Comparison of ENCODE assay signal across 8 mouse cellular contexts in genomic region chr7:45856950-45857901, GRCm38 (mm10). TPM values are rescaled to one million over a fixed set of nuclear protein-coding genes. Genes with fewer than 3 reads are reported as not detected.
A peak's percentile ranks its signal among the peaks of the same experiment; 100 is the strongest.
DNase-seq lines count a peak whose midpoint lies in the region; ATAC-seq lines count a peak whose summit lies in the region.

No protein-coding gene starts in this region.

- H3K27me3 ChIP-seq in heart, embryonic 12.5 days (replicated peaks), result peaks cover 76% of the 10 kb centered on the region
- peaks cover 73% of the 10 kb centered on the region for H3K27me3 ChIP-seq in hindbrain, embryonic 13.5 days
- H3K27me3 ChIP-seq in lung, embryonic 15.5 days, result peaks cover 18% of the 10 kb centered on the region
- 0 out of 2 replicates have a peak, but pooled peaks cover 10% of the 10 kb centered on the region for H3K27me3 ChIP-seq in stomach, embryonic 15.5 days (replicated peaks)

- under 1% methylated on average over 30 of the region's 30 CpGs for WGBS in heart, embryonic 12.5 days
- WGBS in hindbrain, embryonic 13.5 days, result 1% methylated on average over 30 of the region's 30 CpGs
- 4% methylated on average over 30 of the region's 30 CpGs for WGBS in lung, embryonic 15.5 days
- WGBS in stomach, embryonic 15.5 days, result 6% methylated on average over 30 of the region's 30 CpGs

- ATAC-seq in heart, embryonic 12.5 days (ENCODE audit: insufficient number of reproducible peaks, low FRiP score), result peak; percentile 37; the same call in 1 of the 2 replicates
- no peak for ATAC-seq in hindbrain, embryonic 13.5 days (ENCODE audit: low FRiP score)
- ATAC-seq in lung, embryonic 15.5 days (ENCODE audit: borderline replicate concordance, extremely low read depth, low FRiP score, low TSS enrichment), result peak; percentile 17; the same call in 1 of the 2 replicates
- 0 out of 2 replicates have a peak, but pooled peaks have one; percentile 28 for ATAC-seq in stomach, embryonic 15.5 days (ENCODE audit: insufficient read depth, low FRiP score, low read depth)

- peaks cover 15% of the 10 kb centered on the region for H3K4me1 ChIP-seq in heart, embryonic 12.5 days (replicated peaks)
- peaks cover 29% of the 10 kb centered on the region for H3K4me1 ChIP-seq in hindbrain, embryonic 13.5 days (replicated peaks)
- peaks cover 25% of the 10 kb centered on the region for H3K4me1 ChIP-seq in lung, embryonic 15.5 days
- H3K4me1 ChIP-seq in stomach, embryonic 15.5 days, result peaks cover 23% of the 10 kb centered on the region

- H3K9me3 ChIP-seq in heart, embryonic 12.5 days (replicated peaks), result no peaks in the 10 kb centered on the region
- no peaks in the 10 kb centered on the region for H3K9me3 ChIP-seq in hindbrain, embryonic 13.5 days
- H3K9me3 ChIP-seq in lung, embryonic 15.5 days, result no peaks in the 10 kb centered on the region
- H3K9me3 ChIP-seq in stomach, embryonic 15.5 days, result no peaks in the 10 kb centered on the region

- H3K9ac ChIP-seq in heart, embryonic 12.5 days, result peak overlapping the region; percentile 50
- peak overlapping the region; percentile 59 for H3K9ac ChIP-seq in hindbrain, embryonic 13.5 days
- H3K9ac ChIP-seq in lung, embryonic 15.5 days, result 0 out of 2 replicates have a peak overlapping the region, but pooled peaks have one; percentile 12
- no peak overlapping the region for H3K9ac ChIP-seq in stomach, embryonic 15.5 days

- no peaks in the 10 kb centered on the region for H3K36me3 ChIP-seq in heart, embryonic 12.5 days
- peaks cover 2% of the 10 kb centered on the region; the same call in 1 of the 2 replicates for H3K36me3 ChIP-seq in hindbrain, embryonic 13.5 days
- no peaks in the 10 kb centered on the region for H3K36me3 ChIP-seq in lung, embryonic 15.5 days
- no peaks in the 10 kb centered on the region for H3K36me3 ChIP-seq in stomach, embryonic 15.5 days

- DNase-seq in heart, adult 9 months (ENCODE audit: low spot score in 2 of 2), result no peak
- peak; percentile 71 to 72 for DNase-seq in cerebellum, postnatal 25 days
- no peak for DNase-seq in thymus, postnatal 0 days (ENCODE audit: low spot score)
- DNase-seq in right cerebral cortex, postnatal 36 days (ENCODE audit: low spot score in 2 of 2), result no peak

- H3K27ac ChIP-seq in heart, embryonic 12.5 days (ENCODE audit: poor library complexity, severe bottlenecking), result no peak overlapping the region
- H3K27ac ChIP-seq in hindbrain, embryonic 13.5 days, result no peak overlapping the region
- no peak overlapping the region for H3K27ac ChIP-seq in lung, embryonic 15.5 days
- no peak overlapping the region for H3K27ac ChIP-seq in stomach, embryonic 15.5 days

- H3K4me2 ChIP-seq in heart, embryonic 12.5 days, result peak overlapping the region; percentile 79
- H3K4me2 ChIP-seq in hindbrain, embryonic 13.5 days, result peak overlapping the region; percentile 49
- peak overlapping the region; percentile 76 for H3K4me2 ChIP-seq in lung, embryonic 15.5 days
- H3K4me2 ChIP-seq in stomach, embryonic 15.5 days, result peak overlapping the region; percentile 60

- peak overlapping the region; percentile 42 for H3K4me3 ChIP-seq in heart, embryonic 12.5 days
- H3K4me3 ChIP-seq in hindbrain, embryonic 13.5 days, result peak overlapping the region; percentile 29
- H3K4me3 ChIP-seq in lung, embryonic 15.5 days, result peak overlapping the region; percentile 36
- H3K4me3 ChIP-seq in stomach, embryonic 15.5 days (replicated peaks), result peak overlapping the region; percentile 33

RNA-seq across cellular contexts. Expression of gene Kdelr1, which starts 15.3 kb away (rescaled TPM):
- polyA plus RNA-seq in heart, embryonic 12.5 days (2016; fragmentation: Nextera tagmentation; extraction: Ambion mirVana), result 53.4 and 55.5 TPM in 2 replicates
- 40.6 and 45.7 TPM in 2 replicates for polyA plus RNA-seq in hindbrain, embryonic 13.5 days (2015; fragmentation: Nextera tagmentation; extraction: Ambion mirVana)
- polyA plus RNA-seq in lung, embryonic 15.5 days (2015; fragmentation: Nextera tagmentation; extraction: Ambion mirVana), result 64.7 and 67.4 TPM in 2 replicates
- polyA plus RNA-seq in stomach, embryonic 15.5 days (2015; fragmentation: Nextera tagmentation; extraction: Ambion mirVana), result 72.0 and 79.7 TPM in 2 replicates
- 35.8 and 38.7 TPM in 2 replicates for polyA plus RNA-seq in thymus, postnatal 0 days (2015; fragmentation: Nextera tagmentation; extraction: Ambion mirVana)

RNA-seq across cellular contexts. Expression of gene Grin2d, which starts 21.0 kb away (rescaled TPM):
- polyA plus RNA-seq in heart, embryonic 12.5 days (2016; fragmentation: Nextera tagmentation; extraction: Ambion mirVana), result 0.37 and 0.42 TPM in 2 replicates
- 1.5 and 1.6 TPM in 2 replicates for polyA plus RNA-seq in hindbrain, embryonic 13.5 days (2015; fragmentation: Nextera tagmentation; extraction: Ambion mirVana)
- polyA plus RNA-seq in lung, embryonic 15.5 days (2015; fragmentation: Nextera tagmentation; extraction: Ambion mirVana), result 0.50 and 0.57 TPM in 2 replicates
- polyA plus RNA-seq in stomach, embryonic 15.5 days (2015; fragmentation: Nextera tagmentation; extraction: Ambion mirVana), result 0.64 and 0.67 TPM in 2 replicates
- polyA plus RNA-seq in thymus, postnatal 0 days (2015; fragmentation: Nextera tagmentation; extraction: Ambion mirVana), result 0.13 and 0.23 TPM in 2 replicates

RNA-seq across cellular contexts. Expression of gene Grwd1, which starts 26.5 kb away (rescaled TPM):
- 43.9 and 46.6 TPM in 2 replicates for polyA plus RNA-seq in heart, embryonic 12.5 days (2016; fragmentation: Nextera tagmentation; extraction: Ambion mirVana)
- 37.5 and 40.3 TPM in 2 replicates for polyA plus RNA-seq in hindbrain, embryonic 13.5 days (2015; fragmentation: Nextera tagmentation; extraction: Ambion mirVana)
- polyA plus RNA-seq in lung, embryonic 15.5 days (2015; fragmentation: Nextera tagmentation; extraction: Ambion mirVana), result 67.8 and 73.6 TPM in 2 replicates
- polyA plus RNA-seq in stomach, embryonic 15.5 days (2015; fragmentation: Nextera tagmentation; extraction: Ambion mirVana), result 57.0 and 64.3 TPM in 2 replicates
- 48.7 and 50.8 TPM in 2 replicates for polyA plus RNA-seq in thymus, postnatal 0 days (2015; fragmentation: Nextera tagmentation; extraction: Ambion mirVana)

RNA-seq across cellular contexts. Expression of gene Kcnj14, which starts 32.6 kb away (rescaled TPM):
- 0.63 and 0.70 TPM in 2 replicates for polyA plus RNA-seq in heart, embryonic 12.5 days (2016; fragmentation: Nextera tagmentation; extraction: Ambion mirVana)
- polyA plus RNA-seq in hindbrain, embryonic 13.5 days (2015; fragmentation: Nextera tagmentation; extraction: Ambion mirVana), result 0.50 and 0.81 TPM in 2 replicates
- polyA plus RNA-seq in lung, embryonic 15.5 days (2015; fragmentation: Nextera tagmentation; extraction: Ambion mirVana), result 0.79 and 0.84 TPM in 2 replicates
- 1.0 and 1.4 TPM in 2 replicates for polyA plus RNA-seq in stomach, embryonic 15.5 days (2015; fragmentation: Nextera tagmentation; extraction: Ambion mirVana)
- 0.10 and 0.31 TPM in 2 replicates for polyA plus RNA-seq in thymus, postnatal 0 days (2015; fragmentation: Nextera tagmentation; extraction: Ambion mirVana)

RNA-seq across cellular contexts. Expression of gene Syngr4, which starts 39.3 kb away (rescaled TPM):
- 0.89 and 1.2 TPM in 2 replicates for polyA plus RNA-seq in heart, embryonic 12.5 days (2016; fragmentation: Nextera tagmentation; extraction: Ambion mirVana)
- polyA plus RNA-seq in hindbrain, embryonic 13.5 days (2015; fragmentation: Nextera tagmentation; extraction: Ambion mirVana), result 0.17 and 0.36 TPM in 2 replicates
- 1.1 and 1.2 TPM in 2 replicates for polyA plus RNA-seq in lung, embryonic 15.5 days (2015; fragmentation: Nextera tagmentation; extraction: Ambion mirVana)
- polyA plus RNA-seq in stomach, embryonic 15.5 days (2015; fragmentation: Nextera tagmentation; extraction: Ambion mirVana), result 0.80 and 1.1 TPM in 2 replicates
- 1.4 and 1.5 TPM in 2 replicates for polyA plus RNA-seq in thymus, postnatal 0 days (2015; fragmentation: Nextera tagmentation; extraction: Ambion mirVana)

Comparison
In these comparisons a context has a peak if more than half of its experiments do, and no peak if none do; other contexts are left out.
1. DNase-seq: peak in cerebellum, postnatal 25 days (2 of 2); none in heart, adult 9 months (0 of 2), thymus, postnatal 0 days (single experiment) and right cerebral cortex, postnatal 36 days (0 of 2).
2. Peak in every context shown above with its lines, with median percentiles within 50 percentile points of each other: H3K4me2 ChIP-seq and H3K4me3 ChIP-seq.